Comparison of ENCODE assay signal across 21 mouse cellular contexts in the genomic region with DNA sequence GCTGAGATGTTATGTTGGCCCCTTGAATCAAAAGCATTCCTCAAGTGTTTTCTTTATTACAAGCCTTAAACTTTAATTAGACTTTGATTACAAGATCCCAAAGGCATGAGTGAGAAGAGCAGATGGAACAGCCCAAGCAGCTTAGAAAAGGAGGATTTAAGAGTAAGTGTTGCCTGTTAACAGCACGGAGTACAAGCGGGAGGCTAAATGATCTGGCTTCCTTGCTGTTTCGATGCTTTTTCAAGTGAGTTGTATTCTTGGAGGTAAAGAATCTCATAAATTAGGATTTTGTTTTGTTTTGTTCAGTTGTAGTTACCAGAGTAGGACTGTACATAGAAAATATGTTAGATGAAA.
A peak's percentile ranks its signal among the peaks of the same experiment; 100 is the strongest.
DNase-seq lines count a peak whose midpoint lies in the region; ATAC-seq and TF ChIP-seq lines count a peak whose summit lies in the region.
"Had no signal": no experiment of that assay in that cellular context is flagged by ENCODE, and none has a peak within 500 bp of the region (broad histone marks: within the 10 kb centered on the region; RNA-seq: fewer than 3 reads in every experiment).

No protein-coding gene starts in this region.

- ATAC-seq in forebrain, postnatal 0 days: peak; percentile 70
- ATAC-seq in forebrain, embryonic 16.5 days: no peak
- ATAC-seq in kidney, embryonic 16.5 days (ENCODE audit: low FRiP score, low TSS enrichment): no peak
- no peak; the same call in 1 of the 2 replicates for ATAC-seq in kidney, embryonic 15.5 days (replicated peaks; ENCODE audit: low FRiP score)
- ATAC-seq in limb, embryonic 15.5 days (ENCODE audit: insufficient number of reproducible peaks, low FRiP score, low TSS enrichment, low read depth): no peak
- ATAC-seq: forebrain, embryonic 13.5 days; Patski had no signal

- H3K36me3 ChIP-seq in forebrain, postnatal 0 days (ENCODE audit: insufficient read depth): no peaks in the 10 kb centered on the region
- no peaks in the 10 kb centered on the region for H3K36me3 ChIP-seq in forebrain, embryonic 16.5 days (ENCODE audit: control insufficient read depth, insufficient read depth)
- H3K36me3 ChIP-seq in kidney, embryonic 16.5 days (ENCODE audit: insufficient read depth, low read length): no peaks in the 10 kb centered on the region
- no peaks in the 10 kb centered on the region for H3K36me3 ChIP-seq in kidney, embryonic 15.5 days
- H3K36me3 ChIP-seq in limb, embryonic 15.5 days: no peaks in the 10 kb centered on the region
- H3K36me3 ChIP-seq in limb, embryonic 10.5 days: no peaks in the 10 kb centered on the region
- H3K36me3 ChIP-seq: forebrain, embryonic 10.5 days; hindbrain, embryonic 12.5 days; hindbrain, embryonic 15.5 days had no signal

- H3K4me1 ChIP-seq in forebrain, postnatal 0 days (ENCODE audit: insufficient read depth): peaks cover 7% of the 10 kb centered on the region; the same call in 1 of the 2 replicates
- H3K4me1 ChIP-seq in forebrain, embryonic 16.5 days (replicated peaks; ENCODE audit: control insufficient read depth, insufficient read depth, low read length): peaks cover 17% of the 10 kb centered on the region
- H3K4me1 ChIP-seq in kidney, embryonic 16.5 days (ENCODE audit: insufficient read depth, low read length): peaks cover 18% of the 10 kb centered on the region
- peaks cover 22% of the 10 kb centered on the region for H3K4me1 ChIP-seq in kidney, embryonic 15.5 days
- peaks cover 26% of the 10 kb centered on the region for H3K4me1 ChIP-seq in limb, embryonic 15.5 days
- H3K4me1 ChIP-seq in limb, embryonic 10.5 days: peaks cover 38% of the 10 kb centered on the region

- H3K4me3 ChIP-seq in forebrain, postnatal 0 days (ENCODE audit: low read depth, low read length): no peak overlapping the region
- no peak overlapping the region for H3K4me3 ChIP-seq in forebrain, embryonic 16.5 days (replicated peaks; ENCODE audit: low read length)
- no peak overlapping the region for H3K4me3 ChIP-seq in kidney, embryonic 16.5 days (ENCODE audit: low read length)
- no peak overlapping the region for H3K4me3 ChIP-seq in kidney, embryonic 15.5 days (replicated peaks)
- no peak overlapping the region for H3K4me3 ChIP-seq in limb, embryonic 15.5 days
- H3K4me3 ChIP-seq in limb, embryonic 10.5 days: no peak overlapping the region
- H3K4me3 ChIP-seq: forebrain, embryonic 10.5 days; forebrain, embryonic 13.5 days; gastrocnemius, adult 2 months; hindbrain, embryonic 12.5 days; hindbrain, embryonic 15.5 days had no signal

- no peaks in the 10 kb centered on the region for H3K27me3 ChIP-seq in forebrain, postnatal 0 days (ENCODE audit: insufficient read depth, low read length)
- no peaks in the 10 kb centered on the region for H3K27me3 ChIP-seq in forebrain, embryonic 16.5 days (replicated peaks; ENCODE audit: control insufficient read depth, insufficient read depth, low read length)
- no peaks in the 10 kb centered on the region for H3K27me3 ChIP-seq in kidney, embryonic 16.5 days (ENCODE audit: insufficient read depth, low read length)
- no peaks in the 10 kb centered on the region for H3K27me3 ChIP-seq in kidney, embryonic 15.5 days
- no peaks in the 10 kb centered on the region for H3K27me3 ChIP-seq in limb, embryonic 15.5 days
- H3K27me3 ChIP-seq in limb, embryonic 10.5 days (ENCODE audit: low read depth, poor library complexity, severe bottlenecking): no peaks in the 10 kb centered on the region
- H3K27me3 ChIP-seq: forebrain, embryonic 13.5 days; hindbrain, embryonic 12.5 days; hindbrain, embryonic 15.5 days; Patski had no signal

- no peak for TF ChIP-seq CTCF in forebrain, postnatal 0 days (IDR thresholded peaks at IDR 0.05; ENCODE audit: low read depth)

- H3K27ac ChIP-seq in forebrain, postnatal 0 days (ENCODE audit: low read depth, low read length): no peak overlapping the region
- H3K27ac ChIP-seq in forebrain, embryonic 16.5 days (ENCODE audit: low read length): no peak overlapping the region
- H3K27ac ChIP-seq in kidney, embryonic 16.5 days (ENCODE audit: low read length): peak overlapping the region; percentile 16; the same call in 1 of the 2 replicates
- H3K27ac ChIP-seq in kidney, embryonic 15.5 days: no peak overlapping the region
- peak overlapping the region; percentile 9; the same call in 1 of the 2 replicates for H3K27ac ChIP-seq in limb, embryonic 15.5 days
- no peak overlapping the region for H3K27ac ChIP-seq in limb, embryonic 10.5 days
- H3K27ac ChIP-seq: forebrain, embryonic 10.5 days; forebrain, embryonic 13.5 days; gastrocnemius, adult 2 months; hindbrain, embryonic 12.5 days; hindbrain, embryonic 15.5 days had no signal

- no peaks in the 10 kb centered on the region for H3K9me3 ChIP-seq in forebrain, postnatal 0 days (ENCODE audit: low read length)
- H3K9me3 ChIP-seq in forebrain, embryonic 16.5 days (ENCODE audit: control insufficient read depth, low read length): no peaks in the 10 kb centered on the region
- no peaks in the 10 kb centered on the region for H3K9me3 ChIP-seq in kidney, embryonic 16.5 days (ENCODE audit: low read length)
- H3K9me3 ChIP-seq in kidney, embryonic 15.5 days (replicated peaks): no peaks in the 10 kb centered on the region
- no peaks in the 10 kb centered on the region for H3K9me3 ChIP-seq in limb, embryonic 15.5 days
- no peaks in the 10 kb centered on the region for H3K9me3 ChIP-seq in limb, embryonic 10.5 days (replicated peaks)
- H3K9me3 ChIP-seq: forebrain, embryonic 10.5 days; forebrain, embryonic 13.5 days; hindbrain, embryonic 12.5 days; hindbrain, embryonic 15.5 days had no signal

- WGBS in forebrain, postnatal 0 days: 72% methylated on average over 3 of the region's 3 CpGs
- WGBS in forebrain, embryonic 16.5 days: 64% methylated on average over 3 of the region's 3 CpGs
- 60% methylated on average over 3 of the region's 3 CpGs for WGBS in kidney, embryonic 16.5 days
- 56% methylated on average over 3 of the region's 3 CpGs for WGBS in kidney, embryonic 15.5 days
- 32% methylated on average over 3 of the region's 3 CpGs for WGBS in limb, embryonic 15.5 days
- 89% methylated on average over 3 of the region's 3 CpGs for WGBS in limb, embryonic 10.5 days

- H3K4me2 ChIP-seq in forebrain, postnatal 0 days (ENCODE audit: low read depth): no peak overlapping the region
- H3K4me2 ChIP-seq in forebrain, embryonic 16.5 days (ENCODE audit: low read length): no peak overlapping the region
- no peak overlapping the region for H3K4me2 ChIP-seq in kidney, embryonic 16.5 days (replicated peaks; ENCODE audit: low read depth, low read length)
- no peak overlapping the region for H3K4me2 ChIP-seq in kidney, embryonic 15.5 days
- no peak overlapping the region for H3K4me2 ChIP-seq in limb, embryonic 15.5 days
- H3K4me2 ChIP-seq: forebrain, embryonic 13.5 days; heart, embryonic 11.5 days; hindbrain, embryonic 12.5 days; hindbrain, embryonic 15.5 days had no signal

- peak; percentile 38 for DNase-seq in forebrain, postnatal 0 days
- no peak for DNase-seq in limb, embryonic 10.5 days (ENCODE audit: low spot score)
- DNase-seq in Muller cell, postnatal 12 days (ENCODE audit: inconsistent ontology term): peak; percentile 38
- no peak for DNase-seq in cerebellum, postnatal 36 days
- DNase-seq: adrenal gland, postnatal 10 days; cerebellum, adult 11-12 months; cerebellum, adult 8-10 months; cerebellum, postnatal 10 days; gastrocnemius, adult 2 months; gastrocnemius, postnatal 14 days; heart, adult 11 months had no signal

- no peak overlapping the region for H3K9ac ChIP-seq in forebrain, postnatal 0 days
- H3K9ac ChIP-seq in forebrain, embryonic 16.5 days (replicated peaks; ENCODE audit: low read depth, low read length): no peak overlapping the region
- no peak overlapping the region for H3K9ac ChIP-seq in kidney, embryonic 16.5 days (replicated peaks; ENCODE audit: low read length)
- no peak overlapping the region for H3K9ac ChIP-seq in kidney, embryonic 15.5 days
- H3K9ac ChIP-seq in limb, embryonic 15.5 days: no peak overlapping the region
- H3K9ac ChIP-seq: forebrain, embryonic 13.5 days; hindbrain, embryonic 12.5 days; hindbrain, embryonic 15.5 days had no signal

Comparison
In these comparisons a context has a peak if more than half of its experiments do, and no peak if none do; other contexts are left out.
1. H3K27ac ChIP-seq: peak in kidney, embryonic 16.5 days (single experiment) and limb, embryonic 15.5 days (single experiment); none in forebrain, postnatal 0 days (single experiment), forebrain, embryonic 16.5 days (single experiment), kidney, embryonic 15.5 days (single experiment) and limb, embryonic 10.5 days (single experiment).
2. DNase-seq: peak in forebrain, postnatal 0 days (single experiment) and Muller cell, postnatal 12 days (single experiment); none in limb, embryonic 10.5 days (single experiment) and cerebellum, postnatal 36 days (0 of 2).